Mouse (Mus musculus) adrenal gland, postnatal 4 days (tissue): ENCODE data around the gene Rims3. TPM values are rescaled to one million over a fixed set of nuclear protein-coding genes. Genes with fewer than 3 reads are reported as not detected.
A peak's percentile ranks its signal among the peaks of the same experiment; 100 is the strongest.

Source experiments
- DNase-seq, 2 experiments: peaks; one replicate each; pipeline ENCODE4 v3.0.0; 2021 to 2022; ENCODE audit warnings: low spot score in 2 of 2, mixed read lengths in 2 of 2
- total RNA-seq, 2 experiments: library from RNA; stranded (reverse); gene quantifications; 2 replicates each; pipeline ENCODE4 v1.2.3; 2021

Rims3 gene
- total RNA-seq, 2 experiments from 2014 or later = 11.8 to 13.9 TPM

GRCm38 (mm10) chr4:120848909-120849308, 5.7 kb upstream of the Rims3 start:
- DNase-seq = no peak

DNA sequence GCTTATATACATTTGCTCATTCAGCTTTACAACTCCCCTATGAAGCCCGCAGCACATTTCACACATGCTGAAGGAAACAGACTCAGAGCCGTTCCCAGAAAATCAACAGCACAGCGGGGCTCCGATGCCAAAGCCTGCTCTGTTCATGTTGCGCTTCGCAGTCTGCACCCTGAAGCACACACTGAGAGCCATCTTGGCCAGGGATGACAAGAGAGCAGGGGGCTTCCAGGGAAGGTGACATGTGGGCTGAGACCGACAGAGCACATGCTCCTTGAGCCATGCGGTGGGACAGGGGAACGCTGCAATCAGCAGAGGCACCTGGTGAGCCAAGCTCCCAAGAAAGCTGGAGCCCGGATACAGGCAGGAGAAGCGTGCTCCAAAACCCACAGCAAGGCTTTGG, 5.2 kb upstream of the Rims3 start:
- DNase-seq = no peak

GRCm38 (mm10) chr4:120850946-120851345, 3.7 kb upstream of the Rims3 start:
- DNase-seq = peak; percentile 19 to 20

DNA sequence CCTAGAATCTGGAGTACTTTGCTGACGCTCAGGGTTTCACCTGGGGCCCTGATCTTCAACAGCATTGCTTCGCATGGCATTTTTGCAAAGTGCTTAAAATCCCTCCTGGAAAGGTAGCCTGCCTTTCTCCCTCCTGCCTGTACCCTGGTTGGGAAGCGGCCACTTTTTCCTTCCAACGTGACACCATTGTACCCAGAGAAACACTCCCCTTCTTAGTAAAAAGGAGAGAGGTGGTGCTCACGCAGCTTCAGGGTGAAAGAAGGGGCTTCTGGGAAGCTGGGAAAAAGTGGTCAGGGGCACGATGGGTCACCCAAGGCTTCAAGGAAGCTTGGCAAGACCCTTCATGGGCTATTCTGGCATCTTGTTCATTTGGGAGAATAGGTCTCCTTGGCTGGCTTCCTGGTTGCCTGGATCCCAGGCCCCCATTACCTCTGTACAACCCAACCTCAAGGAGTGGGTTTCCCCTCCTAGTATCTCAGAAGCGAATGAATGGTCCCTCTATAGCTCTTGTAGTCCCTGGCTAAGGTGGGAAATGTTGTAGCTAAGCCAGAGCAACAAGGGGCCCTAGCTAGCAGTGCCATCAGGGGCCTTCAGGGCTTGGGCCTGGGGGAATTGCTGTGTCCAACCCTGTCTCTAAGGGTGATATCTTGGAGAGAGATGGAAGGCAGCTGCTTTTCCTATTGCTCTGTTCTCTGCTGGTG, 894 bp downstream of the Rims3 start:
- DNase-seq = no peak

GRCm38 (mm10) chr4:120856376-120856775, 1.8 kb downstream of the Rims3 start:
- DNase-seq = no peak

DNA sequence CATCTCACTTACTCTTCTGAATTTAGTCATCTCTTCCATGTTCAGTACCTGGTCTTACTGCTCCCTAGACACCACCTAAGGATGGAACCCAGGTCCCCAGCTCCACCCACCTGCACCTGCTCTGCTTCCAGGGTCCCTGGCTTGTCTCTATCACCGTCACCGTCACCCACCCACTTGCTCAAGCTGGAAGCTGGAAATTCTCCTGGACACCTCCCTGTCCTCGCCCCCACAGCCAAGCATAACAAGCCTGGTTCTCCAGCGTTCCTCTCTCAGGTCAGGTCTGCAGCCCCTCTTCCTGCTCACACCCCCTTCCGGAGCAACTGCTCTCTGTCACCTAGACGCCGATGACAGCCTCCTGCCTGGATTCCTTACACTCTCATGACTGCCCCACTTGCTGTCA, 5.2 kb downstream of the Rims3 start:
- DNase-seq = no peak

GRCm38 (mm10) chr4:120866211-120866610, 11.6 kb downstream of the Rims3 start:
- DNase-seq = no peak

DNA sequence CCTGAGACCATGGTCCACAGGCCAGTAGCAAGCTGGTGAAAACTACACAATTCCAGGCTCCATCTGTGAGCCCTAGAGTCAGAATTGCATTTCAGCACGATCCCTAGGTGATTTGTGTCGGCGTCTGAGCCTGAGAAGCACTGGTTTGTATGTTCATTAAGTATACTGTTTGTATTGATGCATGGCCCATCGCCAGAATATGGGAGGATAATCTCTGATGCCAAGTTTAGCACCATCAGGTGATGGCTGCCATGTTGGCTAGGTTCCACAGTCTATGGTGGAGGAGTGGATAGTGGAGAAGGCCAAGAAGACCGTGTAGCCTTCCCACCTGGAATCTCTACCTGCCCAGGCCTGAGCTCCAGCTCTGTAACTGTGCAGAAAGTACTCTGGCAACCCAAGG, 13.6 kb downstream of the Rims3 start:
- no peak for DNase-seq

GRCm38 (mm10) chr4:120868988-120869387, 14.4 kb downstream of the Rims3 start:
- no peak for DNase-seq

DNA sequence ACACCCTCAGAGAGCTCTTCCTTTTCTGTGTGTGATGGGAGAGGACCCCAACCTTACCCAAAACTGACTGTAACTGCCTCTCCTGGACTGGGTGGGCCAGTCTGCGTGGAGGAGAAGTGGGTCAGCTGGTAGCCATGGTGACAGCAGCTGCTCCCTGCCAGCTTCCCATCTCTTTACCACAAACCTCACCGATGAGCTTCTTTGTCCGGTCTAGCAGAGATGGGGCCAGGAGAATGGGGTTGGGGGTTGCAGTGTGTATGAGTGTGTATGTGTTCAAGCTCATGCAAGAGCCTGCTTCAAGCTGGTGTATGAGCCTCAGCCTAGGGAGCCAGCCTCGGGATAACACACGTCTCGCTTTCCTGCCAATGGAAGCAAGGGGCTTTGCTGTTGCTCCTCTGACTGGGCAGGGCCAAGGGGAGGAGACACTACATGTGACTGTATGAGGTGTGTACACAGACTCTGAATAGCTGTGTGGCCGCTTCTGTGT, 15.7 kb downstream of the Rims3 start:
- DNase-seq = no peak

DNA sequence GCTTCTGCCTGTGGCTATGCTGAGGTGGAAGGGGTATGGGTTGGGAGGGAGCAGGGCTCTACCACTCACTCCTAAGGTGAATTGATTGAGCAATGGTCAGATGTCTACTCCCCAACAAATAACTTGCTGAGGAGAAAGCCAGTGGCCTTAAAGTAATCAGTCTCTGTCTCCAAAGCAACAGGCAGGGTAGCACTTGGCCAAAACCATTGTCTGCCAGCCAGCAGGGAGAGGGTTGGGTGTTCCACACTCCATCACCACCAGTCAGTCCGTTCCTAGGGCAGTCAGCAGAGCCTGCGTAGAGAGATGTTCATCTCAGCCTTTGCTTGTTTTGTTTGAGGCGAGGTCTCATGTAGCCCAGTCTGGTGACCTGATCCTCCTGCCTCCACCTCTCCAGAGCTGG, 21.3 kb downstream of the Rims3 start:
- DNase-seq = no peak

DNA sequence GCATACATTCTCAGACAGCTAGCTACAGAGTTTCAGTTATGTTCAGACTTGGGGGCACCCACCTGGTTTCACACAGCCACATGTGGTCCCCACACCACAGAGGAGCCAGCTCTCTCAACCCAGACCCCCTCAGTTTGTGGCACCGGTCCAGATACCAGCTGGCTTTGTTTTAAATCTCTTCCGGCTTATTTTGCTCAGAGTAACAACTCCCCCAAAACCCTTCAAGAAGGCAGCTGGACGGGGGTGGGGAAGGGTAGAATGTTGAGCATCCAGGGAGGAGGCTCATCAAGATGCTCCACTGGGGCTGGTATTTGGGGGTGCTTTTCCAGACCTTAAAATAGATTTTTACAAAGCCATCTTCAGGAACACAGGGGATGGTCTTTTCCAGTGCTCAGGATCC, 24.1 kb downstream of the Rims3 start:
- no peak for DNase-seq

DNA sequence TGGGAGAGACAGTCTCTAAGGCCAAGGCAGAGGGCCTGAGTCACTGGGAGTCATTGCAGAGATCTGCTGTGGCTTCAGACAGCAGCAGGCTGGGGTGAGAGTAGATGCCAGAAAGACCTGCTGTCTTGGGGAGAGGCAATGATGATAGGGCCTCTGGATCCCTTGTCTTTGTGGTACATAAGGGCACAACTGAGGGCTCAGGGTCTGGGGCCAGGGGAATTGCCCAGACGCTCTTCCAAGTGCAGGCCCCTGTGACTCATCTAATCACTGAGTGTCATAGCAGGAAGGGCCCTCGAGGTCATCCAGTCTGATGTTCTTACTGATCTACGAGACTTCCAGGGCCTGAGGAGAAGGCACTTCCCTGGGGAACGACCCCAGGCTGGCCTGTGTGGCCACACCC, 24.8 kb downstream of the Rims3 start:
- no peak for DNase-seq

GRCm38 (mm10) chr4:120880731-120881432, 26.3 kb downstream of the Rims3 start:
- DNase-seq = no peak

DNA sequence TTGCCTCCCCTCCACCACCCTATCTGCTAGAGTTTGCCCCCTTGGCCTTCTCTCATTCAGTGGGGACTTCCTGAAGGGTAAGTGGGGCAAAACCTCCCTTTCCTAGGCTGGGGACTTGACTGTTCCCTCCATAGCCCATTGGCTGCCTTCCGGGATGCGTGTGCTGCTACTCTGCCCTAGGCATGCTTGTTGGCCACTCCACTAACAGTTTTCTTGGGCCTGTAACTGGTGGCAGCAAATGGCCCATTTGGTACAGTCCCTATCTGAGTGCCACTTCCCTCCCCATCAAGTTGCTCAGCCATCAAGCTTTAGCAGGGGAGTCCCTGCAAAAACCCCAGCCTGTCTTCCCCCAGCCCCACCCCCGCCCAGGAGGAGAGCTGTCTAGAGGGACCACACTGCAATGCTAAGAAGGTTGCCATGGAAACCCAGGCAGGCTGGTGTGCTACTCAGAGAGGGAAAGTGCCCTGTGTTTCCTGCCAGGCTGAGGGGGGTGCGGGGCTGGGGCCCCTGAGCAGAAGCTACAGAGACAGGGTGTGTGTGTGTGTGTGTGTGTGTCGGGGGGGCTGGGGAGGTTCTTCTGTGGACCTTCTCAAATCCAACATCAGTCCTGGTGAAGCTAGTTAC, 27.5 kb downstream of the Rims3 start:
- DNase-seq = no peak

GRCm38 (mm10) chr4:120885208-120886120, 30.8 kb downstream of the Rims3 start:
- DNase-seq = no peak

GRCm38 (mm10) chr4:120886131-120886530, 31.5 kb downstream of the Rims3 start:
- no peak for DNase-seq

DNA sequence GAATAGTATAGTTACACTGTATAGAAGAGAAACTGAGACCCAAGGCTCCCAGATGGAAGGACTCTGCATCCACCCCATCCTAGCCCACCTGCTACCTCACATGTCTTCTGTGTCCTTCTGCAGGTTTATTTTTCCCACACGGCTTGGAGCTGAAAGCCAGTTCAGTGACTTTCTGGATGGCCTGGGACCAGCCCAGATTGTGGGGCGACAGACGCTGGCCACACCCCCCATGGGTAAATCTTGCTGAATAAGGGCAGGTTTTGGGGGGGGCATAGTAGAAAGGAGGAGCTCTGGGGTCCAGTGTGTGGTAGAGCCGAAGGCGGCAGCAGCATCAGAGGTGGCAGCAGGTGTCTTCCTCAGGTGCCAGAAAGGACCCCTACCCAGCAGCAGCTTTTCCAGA, 32.2 kb downstream of the Rims3 start:
- DNase-seq = no peak

DNA sequence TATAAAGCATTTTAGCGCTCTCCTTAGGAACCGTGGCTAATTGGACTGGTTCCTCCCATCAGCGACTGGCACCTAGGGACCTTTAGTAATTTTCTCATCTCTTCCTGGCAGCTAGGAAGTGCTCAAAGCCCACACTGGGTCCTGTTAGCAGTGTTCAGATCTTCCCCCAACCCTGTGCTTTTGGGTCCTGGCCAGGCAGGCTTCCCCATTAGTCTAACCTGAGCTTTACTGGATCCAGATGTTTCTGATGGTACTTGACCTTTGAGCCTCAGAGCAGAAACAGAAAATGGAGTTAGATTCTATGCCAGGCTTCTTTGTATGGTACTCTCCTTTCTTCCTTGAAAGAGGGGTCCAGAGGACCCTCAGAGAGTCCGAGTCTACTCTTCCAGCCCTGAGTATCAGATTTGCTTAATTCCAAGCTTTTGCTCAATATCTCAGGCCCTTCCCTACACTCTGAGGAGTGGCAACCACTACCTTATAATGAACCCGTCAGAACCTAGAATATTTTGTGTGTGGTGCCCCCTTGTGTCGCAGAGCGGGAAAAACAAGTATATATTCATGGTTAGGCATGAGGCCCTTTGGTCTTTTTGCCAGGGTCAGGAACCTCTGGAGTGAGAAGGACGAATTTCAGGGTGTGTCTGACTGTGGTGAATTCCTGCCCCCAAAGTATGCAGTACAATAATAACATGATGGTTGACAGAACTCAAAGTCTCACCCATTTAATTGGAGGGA, 32.9 kb downstream of the Rims3 start:
- DNase-seq = no peak

DNA sequence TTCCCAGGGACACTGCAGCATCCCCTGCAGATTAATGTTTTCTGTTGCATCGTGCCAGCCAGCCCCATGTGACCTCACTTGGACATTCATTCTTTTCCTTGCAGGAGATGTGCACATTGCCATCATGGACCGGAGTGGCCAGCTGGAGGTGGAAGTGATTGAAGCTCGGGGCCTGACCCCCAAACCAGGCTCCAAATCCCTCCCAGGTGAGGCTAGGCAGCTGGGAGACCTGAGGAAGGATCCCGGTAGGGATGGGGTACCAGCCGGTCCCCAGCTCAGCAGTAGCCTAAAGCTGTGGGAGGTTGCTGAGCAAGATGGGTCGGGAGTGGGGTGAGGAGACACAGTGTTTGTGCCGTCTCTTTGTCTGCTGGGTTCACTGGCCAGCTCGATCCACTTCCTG, 34.3 kb downstream of the Rims3 start:
- no peak for DNase-seq
